Mouse (Mus musculus) left cerebral cortex, postnatal 14 days (tissue): ENCODE measurements around the gene Psap. TPM values are rescaled to one million over a fixed set of nuclear protein-coding genes. Genes with fewer than 3 reads are reported as not detected.

Source experiments
- DNase-seq, 2 experiments: peaks; one replicate each; pipeline ENCODE4 v3.0.0; 2021 to 2022; ENCODE audit warnings: low spot score in 2 of 2, mixed read lengths in 1 of 2
- intact Hi-C: fragments of 180-260 bp; cut with DNase I; formaldehyde crosslinking; loops from one replicate; pipeline ENCODE4 v1.15.1; 2025
- total RNA-seq, 2 experiments: library from RNA; stranded (reverse); gene quantifications; 2 replicates each; pipeline ENCODE4 v1.2.3; 2021

The Psap gene
- total RNA-seq, 2 experiments from 2014 or later, result 1,462 to 1,465 TPM

GRCm38 (mm10) chr10:60260557-60261294, 16.7 kb upstream of the Psap start:
- DNase-seq, result no peak
- intact Hi-C loops, result no loop called here

GRCm38 (mm10) chr10:60261530-60261929, 15.9 kb upstream of the Psap start:
- DNase-seq, result no peak
- intact Hi-C loops, result no loop called here

GRCm38 (mm10) chr10:60262386-60262785, 15.0 kb upstream of the Psap start:
- peak; percentile 86 to 95 for DNase-seq
- intact Hi-C loops, result no loop called here

GRCm38 (mm10) chr10:60263351-60263750, 14.1 kb upstream of the Psap start:
- intact Hi-C loops, result no loop called here
- DNase-seq, result no peak

GRCm38 (mm10) chr10:60265252-60265651, 12.2 kb upstream of the Psap start:
- DNase-seq, result no peak

GRCm38 (mm10) chr10:60266842-60267401, 10.5 kb upstream of the Psap start:
- no peak for DNase-seq
- intact Hi-C loops, result no loop called here

More at GRCm38 (mm10) chr10:60265252-60265651, 12.2 kb upstream of the Psap start:
- intact Hi-C loops, result no loop called here

- intact Hi-C loops, result no loop called here
- no peak for DNase-seq
Observed at GRCm38 (mm10) chr10:60268738-60269137, 8.7 kb upstream of the Psap start.

- intact Hi-C loops, result no loop called here
- DNase-seq, result no peak
Observed at GRCm38 (mm10) chr10:60269141-60270064, 8.0 kb upstream of the Psap start.

- intact Hi-C loops, result no loop called here
- DNase-seq, result no peak
Observed at GRCm38 (mm10) chr10:60271015-60271414, 6.4 kb upstream of the Psap start.

- DNase-seq, result no peak
- intact Hi-C loops, result no loop called here
Observed at GRCm38 (mm10) chr10:60272241-60272640, 5.2 kb upstream of the Psap start.

- intact Hi-C loops, result no loop called here
- no peak for DNase-seq
Observed at GRCm38 (mm10) chr10:60273382-60273781, 4.0 kb upstream of the Psap start.

GRCm38 (mm10) chr10:60278006-60278399, 576 bp downstream of the Psap start:
- intact Hi-C loops, result loop anchor here (2.0 kb wide), 1 partner anchor 33 kb away; no protein-coding TSS in a partner anchor
- no peak for DNase-seq

GRCm38 (mm10) chr10:60278786-60279185, 1.4 kb downstream of the Psap start:
- intact Hi-C loops, result loop anchor here (2.0 kb wide), 1 partner anchor 34 kb away; no protein-coding TSS in a partner anchor
- no peak for DNase-seq

GRCm38 (mm10) chr10:60279290-60279940, 2.0 kb downstream of the Psap start:
- DNase-seq, result no peak
- intact Hi-C loops, result loop anchor here (2.0 kb wide), 1 partner anchor 35 kb away; no protein-coding TSS in a partner anchor

GRCm38 (mm10) chr10:60279941-60280301, 2.5 kb downstream of the Psap start:
- DNase-seq, result peak; percentile 70 to 78
- intact Hi-C loops, result loop anchor here (2.0 kb wide), 1 partner anchor 35 kb away; no protein-coding TSS in a partner anchor

GRCm38 (mm10) chr10:60280353-60280752, 2.9 kb downstream of the Psap start:
- intact Hi-C loops, result no loop called here

GRCm38 (mm10) chr10:60281571-60282050, 4.2 kb downstream of the Psap start:
- intact Hi-C loops, result no loop called here
- DNase-seq, result no peak

More at GRCm38 (mm10) chr10:60280353-60280752, 2.9 kb downstream of the Psap start:
- DNase-seq, result no peak

GRCm38 (mm10) chr10:60282116-60283014, 4.9 kb downstream of the Psap start:
- DNase-seq, result no peak
- intact Hi-C loops, result no loop called here
